Mouse (Mus musculus) left cerebral cortex, postnatal 4 days (tissue): ENCODE results near the gene Atp5mpl. TPM values are rescaled to one million over a fixed set of nuclear protein-coding genes. Genes with fewer than 3 reads are reported as not detected.

Experiments used
- DNase-seq: peaks from one replicate; pipeline ENCODE4 v3.0.0-alpha.2; 2022
- intact Hi-C: fragments of 180-260 bp; cut with DNase I; formaldehyde crosslinking; loops from one replicate; pipeline ENCODE4 v1.15.1; 2025
- total RNA-seq, 2 experiments: library from RNA; stranded (reverse); gene quantifications; 2 replicates each; pipeline ENCODE4 v1.2.3; 2021

Atp5mpl gene
- total RNA-seq, result 100 to 1,000 TPM; 363 to 384 TPM

DNA sequence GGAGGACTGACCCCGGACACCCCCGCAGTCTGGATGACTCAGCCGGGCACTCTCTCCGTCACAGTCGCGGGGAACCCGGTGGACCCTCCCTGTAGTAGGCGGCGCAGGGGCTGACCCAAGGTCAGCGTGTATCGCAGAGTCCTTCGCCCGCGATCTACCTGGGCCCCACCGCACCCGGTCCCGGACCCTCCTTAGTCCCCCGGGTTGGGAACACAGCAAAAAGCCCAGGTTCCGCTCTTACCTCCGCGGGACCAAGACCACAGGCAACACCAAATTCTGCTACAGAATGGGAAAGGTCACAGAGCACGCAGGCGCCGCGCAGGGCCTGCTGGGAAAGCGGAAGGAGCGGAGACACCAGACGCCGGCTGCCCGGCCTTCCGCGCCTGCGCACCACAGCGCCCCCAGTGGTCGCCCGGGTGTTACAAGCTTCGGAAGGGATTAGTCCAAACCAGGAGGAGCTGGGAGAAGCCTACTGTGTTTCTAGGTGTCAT, at the start of gene Atp5mpl:
Atp5mpl (minus strand) TSS at position 295 of the 491 bp plus-strand sequence.
- peak; percentile 97 for DNase-seq
- intact Hi-C loops, result no loop called here

DNA sequence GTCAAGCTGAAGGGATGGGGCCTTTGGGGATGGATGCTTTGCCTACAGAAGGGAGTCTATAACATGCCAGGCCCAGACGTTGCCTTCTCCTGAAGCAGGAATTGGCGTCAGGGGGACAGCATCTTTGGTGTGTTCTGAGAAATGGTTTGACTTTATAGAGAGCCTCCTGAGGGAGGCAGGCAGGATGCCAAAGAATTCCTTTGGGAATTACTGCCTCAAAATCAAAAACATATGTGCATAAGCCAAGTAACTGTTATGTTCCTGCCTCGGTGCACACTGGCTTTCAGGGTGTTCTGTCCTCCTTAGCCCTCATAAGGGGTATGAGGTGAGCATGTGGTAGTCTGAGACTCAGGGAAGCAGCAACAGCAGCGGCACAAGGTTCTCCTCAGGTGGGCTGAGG, 49.6 kb upstream of the Atp5mpl start:
- intact Hi-C loops, result no loop called here
- no peak for DNase-seq

DNA sequence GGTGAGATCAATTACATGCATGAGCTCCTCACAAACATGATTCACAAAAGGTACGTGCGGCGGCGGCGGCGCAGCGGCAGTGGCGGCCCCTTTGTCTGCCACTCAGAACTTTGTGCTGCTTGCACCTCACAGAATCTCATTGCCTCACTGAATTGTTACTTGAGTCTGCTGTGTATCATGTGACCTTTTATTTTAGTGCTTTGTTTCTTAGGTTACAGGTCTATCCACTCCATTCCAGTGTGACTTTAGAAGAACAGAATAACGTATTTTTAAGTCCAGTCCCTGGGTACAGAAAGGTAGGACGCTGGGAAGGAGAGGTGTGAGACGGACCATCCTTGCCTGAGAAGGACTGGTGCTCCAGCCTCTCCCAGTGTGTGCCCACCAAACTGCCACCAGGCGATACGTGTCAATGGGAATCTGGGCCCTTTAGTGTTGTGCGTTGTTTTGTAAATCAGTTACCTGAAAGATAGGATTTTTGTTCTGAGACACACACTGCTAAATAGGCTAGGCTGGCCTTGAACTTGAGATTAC, 46.6 kb upstream of the Atp5mpl start:
- DNase-seq, result no peak
- intact Hi-C loops, result no loop called here

DNA sequence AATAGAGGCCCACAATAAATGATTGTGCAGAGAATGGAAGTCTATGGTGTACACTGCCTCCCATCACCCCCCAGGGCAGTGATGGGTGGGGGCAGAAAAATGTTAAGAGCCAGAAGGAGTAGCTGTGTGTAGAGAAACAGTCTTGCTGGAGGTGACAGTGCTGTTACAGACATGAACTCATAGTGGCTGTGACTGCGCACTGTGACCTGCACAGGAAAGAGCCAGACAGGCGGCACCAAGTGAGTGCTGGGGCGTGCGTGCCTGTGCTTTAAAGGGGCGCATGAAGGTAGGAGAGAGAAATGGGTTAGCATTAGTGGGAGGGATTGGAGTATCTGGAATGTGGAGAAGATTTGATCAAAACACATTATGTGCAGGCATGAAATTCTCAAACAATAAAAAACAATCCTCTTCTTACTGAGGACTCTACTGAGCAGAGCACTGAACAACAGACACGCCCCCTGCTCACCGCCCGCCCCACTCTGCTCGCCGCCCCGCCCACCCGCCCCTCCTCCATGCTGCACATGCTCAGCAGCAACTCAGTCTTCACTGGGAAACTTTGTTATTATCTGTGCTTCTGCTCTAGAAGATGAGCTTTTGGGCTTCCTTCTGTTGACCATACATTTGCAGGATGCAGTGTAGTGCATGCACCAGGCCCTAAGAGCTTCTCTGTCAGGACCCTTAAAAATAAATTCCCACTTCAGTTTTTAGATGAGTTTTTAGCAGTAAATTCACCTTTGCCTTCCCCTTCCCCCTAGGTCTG, 45.9 kb upstream of the Atp5mpl start:
- intact Hi-C loops, result no loop called here

DNA sequence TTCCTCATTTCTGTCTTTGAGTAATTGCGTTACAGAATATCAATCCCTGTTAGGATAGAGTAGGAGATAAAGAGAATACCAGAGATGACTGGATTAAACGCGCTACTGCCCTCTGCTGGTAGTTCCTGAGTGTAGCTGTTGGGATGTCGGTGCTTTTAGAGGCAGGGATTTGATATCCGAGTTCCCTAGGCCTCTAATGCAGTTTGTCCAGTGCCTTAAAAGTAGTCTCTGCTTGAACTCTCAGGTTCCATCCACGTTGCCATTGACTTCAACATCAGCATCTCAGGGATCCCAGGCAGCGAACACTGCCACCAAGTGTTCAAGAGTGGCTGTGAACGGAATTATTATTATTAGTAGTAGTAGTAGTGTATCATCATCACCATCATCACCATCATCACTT, 34.4 kb upstream of the Atp5mpl start:
- peak; percentile 74 for DNase-seq
- intact Hi-C loops, result loop anchor here (5.0 kb wide), 1 partner anchor 124 kb away; no protein-coding TSS in a partner anchor

More for the DNA sequence above, 45.9 kb upstream of the Atp5mpl start:
- DNase-seq, result peak; percentile 16

DNA sequence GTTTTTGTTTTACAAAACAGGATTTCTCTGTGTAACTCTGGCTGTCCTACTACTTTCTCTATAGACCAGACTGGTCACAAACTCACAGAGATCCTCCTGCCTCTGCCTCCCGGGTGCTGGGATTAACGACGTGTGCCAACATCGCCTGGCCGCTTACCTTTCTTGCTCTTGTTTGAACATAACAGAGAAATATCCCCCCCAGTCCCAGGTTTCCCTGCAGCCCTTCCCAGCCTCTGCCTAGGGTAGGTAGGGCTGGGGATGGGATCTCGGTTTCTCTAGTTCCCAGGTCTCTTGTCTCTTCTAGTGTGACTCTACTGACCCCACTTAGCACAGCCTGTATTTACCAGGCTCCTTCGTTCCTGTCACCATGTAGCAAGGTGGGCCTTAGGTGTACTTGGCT, 33.0 kb upstream of the Atp5mpl start:
- intact Hi-C loops, result loop anchor here (5.0 kb wide), 1 partner anchor 122 kb away; no protein-coding TSS in a partner anchor

DNA sequence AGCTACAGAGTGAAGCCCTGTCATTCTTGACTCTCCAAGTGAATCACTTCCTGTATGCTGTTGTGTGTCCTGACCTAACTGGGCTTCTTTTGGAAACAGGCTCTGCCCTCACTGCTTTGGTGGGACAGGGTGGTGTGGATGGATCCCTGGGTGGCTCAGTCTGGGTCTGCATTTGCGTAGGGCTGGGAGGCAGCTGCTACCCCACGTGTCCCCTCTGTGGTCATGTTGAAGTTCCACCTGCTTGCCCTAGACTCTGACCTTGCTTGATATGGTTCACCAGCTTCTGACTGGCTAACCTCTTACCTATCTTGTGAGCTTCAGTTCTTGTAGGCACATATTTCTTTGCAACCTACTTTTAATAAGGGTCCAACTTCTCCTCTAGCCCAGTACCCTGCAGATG, 28.4 kb upstream of the Atp5mpl start:
- DNase-seq, result no peak
- intact Hi-C loops, result no loop called here

More for the DNA sequence above, 33.0 kb upstream of the Atp5mpl start:
- no peak for DNase-seq

DNA sequence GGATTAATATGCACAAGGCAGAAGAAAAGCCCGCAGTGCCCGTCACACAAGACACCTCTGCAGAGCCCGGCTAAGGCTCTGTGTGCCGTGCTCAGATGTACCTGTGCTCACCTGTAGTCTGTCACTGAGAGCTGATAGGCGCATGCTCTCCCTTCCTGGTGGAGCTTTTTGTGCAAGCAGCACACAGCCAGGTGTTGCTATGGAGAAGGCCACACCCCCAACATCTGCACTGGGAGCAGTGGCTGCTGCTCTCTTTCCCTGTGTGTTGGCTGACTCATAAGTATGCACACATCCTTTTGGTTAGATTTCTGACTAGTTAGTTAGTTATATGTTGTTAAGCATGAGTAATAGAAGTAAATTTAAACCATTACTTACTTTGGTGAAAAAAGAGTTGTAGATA, 25.8 kb upstream of the Atp5mpl start:
- intact Hi-C loops, result no loop called here
- no peak for DNase-seq

DNA sequence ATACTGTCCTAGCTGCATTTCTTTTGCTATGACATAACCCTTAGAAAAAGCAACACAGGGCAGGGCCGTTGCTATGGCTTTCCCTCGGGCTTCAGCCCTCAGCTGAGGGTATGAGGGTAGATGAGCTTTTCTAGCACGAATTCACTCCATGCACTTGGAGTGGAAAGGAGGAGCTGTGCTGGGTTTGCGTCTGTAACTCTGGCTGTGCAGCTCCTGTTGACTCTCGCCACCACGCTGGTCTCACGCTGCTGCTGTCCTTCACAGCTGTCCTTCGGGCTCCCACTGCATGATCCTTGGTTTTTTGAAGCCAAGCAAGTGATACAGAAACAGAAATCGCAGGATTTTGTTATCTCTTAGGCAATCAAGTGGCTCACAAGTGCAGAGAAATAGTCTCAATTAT, 20.0 kb upstream of the Atp5mpl start:
- intact Hi-C loops, result no loop called here
- no peak for DNase-seq

DNA sequence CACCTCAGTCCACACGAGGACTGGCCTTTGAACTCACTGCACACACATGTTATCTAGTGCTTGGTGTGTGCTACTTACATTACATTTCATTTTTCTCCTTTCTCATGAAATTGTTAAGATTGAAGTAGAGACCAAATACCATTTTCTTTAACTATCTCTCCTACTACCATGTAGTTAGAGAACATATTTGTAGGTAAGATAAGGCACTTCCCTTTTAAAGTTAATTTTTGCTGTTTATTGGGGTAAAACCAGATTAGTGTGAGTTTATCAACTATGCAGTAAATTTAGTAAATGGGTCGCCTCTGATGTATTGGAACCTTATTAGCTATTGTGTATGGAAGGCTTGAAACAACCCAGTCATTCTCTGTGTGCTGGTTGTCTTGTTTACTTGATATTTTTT, 16.4 kb upstream of the Atp5mpl start:
- DNase-seq, result no peak
- intact Hi-C loops, result no loop called here

DNA sequence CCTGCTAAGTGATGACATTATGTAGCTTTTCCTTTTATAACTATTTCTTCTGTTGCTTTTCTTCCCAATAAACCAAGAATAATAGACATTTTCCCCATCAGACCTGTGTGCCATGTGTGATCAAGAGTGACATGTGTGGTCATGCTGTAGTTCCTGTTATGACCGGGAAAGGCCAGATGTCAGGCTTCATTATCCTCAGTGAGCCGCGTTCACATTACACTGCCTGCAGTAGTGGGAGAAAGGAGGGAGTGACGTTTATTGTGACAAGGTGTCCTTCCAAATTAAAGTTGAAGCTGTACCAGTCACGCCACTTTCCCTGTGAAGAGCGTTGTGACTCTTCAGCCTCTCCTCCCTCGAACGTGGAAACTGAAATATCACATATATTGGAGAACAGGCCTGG, 15.1 kb upstream of the Atp5mpl start:
- no peak for DNase-seq
- intact Hi-C loops, result no loop called here

DNA sequence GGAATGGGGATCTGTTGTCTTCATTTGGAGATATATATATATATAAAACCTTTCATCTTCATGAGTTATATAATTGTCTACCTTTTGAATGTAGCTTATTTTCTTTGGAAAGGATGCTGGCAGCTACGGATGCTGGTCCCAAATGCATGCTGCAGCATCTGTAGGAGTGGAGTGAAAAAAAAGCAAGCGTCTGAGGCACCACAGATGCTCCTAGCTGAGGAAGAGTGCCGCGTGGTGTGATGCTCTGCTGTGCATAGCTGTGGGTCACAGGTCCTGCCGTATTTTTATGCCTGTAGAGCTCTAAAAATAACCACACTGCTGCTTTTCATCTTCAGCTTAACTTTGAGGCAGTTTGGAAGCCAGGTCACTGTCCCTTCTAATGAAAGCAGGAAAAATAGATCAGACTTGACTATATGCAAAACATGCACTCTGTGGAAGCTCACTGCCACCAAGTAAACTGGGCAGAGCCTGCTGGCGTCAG, 14.2 kb upstream of the Atp5mpl start, which contains the start of gene Rd3l:
Rd3l (minus strand) TSS at position 431 of the 481 bp plus-strand sequence.
- intact Hi-C loops, result no loop called here
- DNase-seq, result no peak

DNA sequence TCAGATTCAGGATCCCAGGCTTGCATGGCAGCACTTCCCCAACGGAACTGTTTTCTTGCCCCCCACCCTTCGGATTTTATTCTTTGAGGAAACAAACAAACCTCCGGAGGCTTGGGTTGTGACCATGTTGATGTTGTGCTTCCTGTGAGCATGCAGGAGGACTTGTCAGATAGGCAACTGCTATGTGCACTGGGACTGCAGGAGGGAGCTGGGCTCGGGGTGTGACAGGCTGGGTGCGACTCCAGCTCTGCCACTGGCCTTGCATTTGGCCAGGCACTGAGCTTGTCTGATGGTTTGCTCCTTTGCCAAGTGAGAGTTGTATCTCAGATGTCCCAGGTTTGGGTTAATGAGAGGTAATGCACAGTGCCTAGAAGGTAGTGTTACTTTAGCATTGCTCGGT, 11.5 kb upstream of the Atp5mpl start:
- intact Hi-C loops, result no loop called here
- DNase-seq, result no peak

DNA sequence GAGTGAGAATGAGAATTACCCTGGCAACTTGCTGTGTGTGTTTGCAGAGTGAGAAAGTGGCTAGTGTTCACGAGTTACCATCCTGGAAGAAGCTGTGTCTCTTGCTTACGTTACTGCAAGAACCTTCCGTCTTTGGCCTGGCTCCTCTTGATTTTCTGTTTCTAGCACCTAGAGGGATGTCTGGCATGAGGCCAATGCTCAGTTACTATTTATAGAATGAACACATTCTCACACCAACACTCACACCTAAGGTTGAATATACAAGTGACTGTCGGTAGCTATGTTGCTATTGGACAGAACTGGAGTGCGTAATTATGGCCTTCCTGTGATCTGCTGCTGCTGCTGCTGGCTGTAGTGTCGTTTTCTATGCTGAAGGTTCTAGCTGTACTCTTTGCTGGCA, 10.4 kb upstream of the Atp5mpl start:
- no peak for DNase-seq
- intact Hi-C loops, result no loop called here

DNA sequence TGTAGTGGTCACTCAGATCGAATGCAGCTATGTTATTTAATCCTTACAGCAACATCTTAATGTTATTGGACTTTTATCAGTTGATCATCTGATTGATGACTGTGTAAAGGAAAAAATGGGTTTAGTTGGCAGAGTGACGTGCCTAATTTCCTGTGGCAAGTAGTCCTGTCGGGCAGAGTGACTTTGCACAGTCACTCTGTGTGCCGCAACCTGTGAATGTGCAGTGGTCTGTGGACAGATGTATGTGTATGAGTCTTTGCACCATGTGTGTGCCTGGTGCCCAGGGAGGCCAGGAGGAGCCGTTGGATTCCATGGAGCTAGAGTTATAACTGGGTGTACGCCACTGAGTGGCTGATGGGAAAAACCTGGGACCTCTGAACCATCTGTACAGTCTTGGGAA, 7.8 kb upstream of the Atp5mpl start:
- DNase-seq, result no peak
- intact Hi-C loops, result no loop called here

DNA sequence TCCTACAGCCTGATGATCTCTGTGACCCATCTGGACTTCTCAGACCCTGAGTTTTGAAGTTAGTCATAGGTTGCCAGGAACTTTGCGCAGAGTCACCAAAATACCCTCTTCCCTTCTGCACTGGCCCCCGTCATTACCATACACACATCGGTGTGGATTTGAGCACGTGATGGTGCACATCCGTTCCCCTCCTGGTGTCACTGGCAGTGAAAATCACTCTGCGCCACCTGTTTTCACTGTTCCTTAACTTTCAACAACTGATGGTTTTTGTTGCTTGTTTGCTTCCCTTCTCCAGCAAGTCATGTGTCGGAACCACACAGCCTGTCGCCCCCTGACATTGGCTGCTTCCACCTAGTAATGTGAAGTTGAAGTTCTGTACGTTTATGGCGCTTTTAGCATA, 5.7 kb upstream of the Atp5mpl start:
- intact Hi-C loops, result no loop called here
- DNase-seq, result no peak

DNA sequence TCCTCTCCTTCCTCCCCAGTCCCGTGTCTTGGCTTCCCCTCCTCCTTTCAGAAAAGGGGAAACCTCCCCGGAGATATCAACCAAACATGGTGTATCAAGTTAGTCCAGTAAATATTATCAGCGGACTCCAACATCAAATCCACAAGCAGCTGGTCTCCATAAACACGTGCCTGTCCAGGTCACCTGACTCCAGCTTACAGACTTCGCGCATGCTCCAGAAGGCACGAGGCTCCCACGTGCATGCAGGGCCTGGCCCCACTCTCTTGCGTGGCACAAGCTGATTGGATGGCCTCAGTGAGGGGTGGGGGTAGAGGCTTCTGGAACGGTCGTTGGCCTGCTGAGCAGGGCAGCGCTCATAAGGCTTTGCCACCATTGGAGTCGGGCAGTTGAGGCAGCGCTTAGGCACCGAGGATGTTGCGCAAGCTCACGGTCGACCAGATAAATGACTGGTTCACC, 4.5 kb upstream of the Atp5mpl start, which contains the start of gene Tdrd9:
Tdrd9 (plus strand) TSS at position 329 of the 456 bp plus-strand sequence.
- DNase-seq, result no peak

DNA sequence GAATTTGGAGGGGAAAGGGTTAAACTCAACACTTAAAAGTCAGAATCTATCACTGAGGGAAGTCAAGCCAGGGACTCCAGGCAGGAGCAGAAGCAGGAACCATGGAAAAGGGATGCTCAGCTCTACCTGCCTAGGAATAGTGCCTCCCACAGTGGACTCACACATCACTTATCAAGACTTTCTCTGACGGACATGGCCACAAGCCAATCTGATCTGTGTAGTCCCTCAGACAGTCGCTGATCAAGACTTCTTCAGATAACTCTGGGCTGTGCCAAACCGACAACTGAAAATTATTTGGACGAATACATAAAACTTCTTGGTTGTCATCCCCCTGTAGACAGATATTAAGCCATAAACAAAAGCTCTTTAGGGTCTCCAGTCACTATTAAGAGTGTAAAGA, 3.3 kb upstream of the Atp5mpl start:
- DNase-seq, result no peak
- intact Hi-C loops, result no loop called here

More for the DNA sequence above, 4.5 kb upstream of the Atp5mpl start, which contains the start of gene Tdrd9:
- intact Hi-C loops, result no loop called here

DNA sequence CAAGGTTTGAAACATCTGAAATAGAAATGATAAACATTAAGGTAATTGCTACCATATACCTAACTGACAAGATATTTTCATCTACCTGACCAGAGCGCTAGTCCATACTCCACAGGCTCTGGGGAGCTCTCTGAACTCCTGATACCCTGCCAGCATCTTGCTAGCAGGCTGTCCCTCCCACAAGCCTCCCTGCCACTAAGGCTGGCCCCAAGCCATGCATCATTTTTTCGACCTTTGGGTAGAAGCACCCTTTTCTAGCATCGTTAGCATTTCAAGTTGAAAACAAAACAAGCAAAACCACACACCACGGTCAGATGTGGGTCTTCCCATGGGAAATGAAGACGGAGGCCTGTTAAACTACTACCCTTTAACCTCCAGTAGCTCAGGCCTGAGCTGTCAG, 3.4 kb downstream of the Atp5mpl start:
- DNase-seq, result no peak
- intact Hi-C loops, result no loop called here

DNA sequence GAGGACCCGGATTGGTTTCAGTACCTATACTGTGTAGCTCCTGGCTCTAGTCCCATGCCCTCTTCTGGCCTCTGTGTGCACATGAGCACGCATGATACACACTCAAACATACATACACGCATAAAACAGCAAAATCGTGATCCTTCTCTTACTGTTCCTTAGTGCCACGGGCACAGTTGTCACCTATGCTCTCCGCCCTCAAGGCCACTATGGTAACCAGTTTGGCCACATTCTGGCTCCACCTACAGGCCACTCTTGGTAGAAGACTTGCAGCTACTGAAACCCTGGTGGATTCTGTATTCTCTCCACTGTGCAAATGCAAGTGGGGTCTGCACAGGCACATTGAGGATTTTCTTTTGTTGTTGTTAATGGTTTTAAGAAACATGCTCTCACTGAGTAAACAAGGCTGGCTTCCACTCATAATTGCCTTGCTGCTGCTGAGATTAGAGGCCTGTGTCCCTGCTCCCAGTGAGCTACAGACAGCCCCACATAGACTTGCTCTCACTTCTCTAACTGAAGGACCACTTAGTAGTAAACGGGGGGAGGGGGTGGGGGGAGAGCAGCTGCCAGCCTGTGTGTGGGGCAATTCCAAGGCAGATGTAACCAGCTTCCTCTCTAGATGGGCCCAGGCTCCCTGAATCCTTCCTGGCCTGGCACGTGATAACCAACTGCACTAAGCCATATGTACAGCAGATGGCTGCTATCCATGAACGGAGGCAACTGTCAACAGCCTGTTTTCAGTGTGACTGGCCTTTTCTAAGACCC, 8.5 kb downstream of the Atp5mpl start:
- intact Hi-C loops, result no loop called here
- DNase-seq, result peak; percentile 81

DNA sequence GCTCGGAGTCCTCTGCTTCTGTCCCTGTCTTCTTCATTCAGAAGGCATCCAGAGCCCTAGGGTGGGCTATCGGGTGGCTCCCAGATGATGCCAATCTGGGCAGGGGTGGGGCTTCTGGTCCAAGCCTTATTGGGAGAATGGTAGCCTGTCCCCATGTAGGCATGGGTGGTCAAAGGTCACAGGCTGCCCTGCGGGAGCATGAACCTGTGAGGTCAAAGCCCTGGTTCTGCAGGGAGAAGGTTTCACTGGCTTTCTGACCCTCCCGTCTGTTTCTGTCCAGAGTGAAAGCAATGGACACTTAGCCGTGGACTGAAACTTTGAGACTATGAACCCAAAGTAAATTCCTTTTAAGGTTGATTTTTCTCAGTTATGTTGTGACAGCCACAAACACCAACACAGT, 10.6 kb downstream of the Atp5mpl start:
- no peak for DNase-seq
- intact Hi-C loops, result no loop called here
